Mouse (Mus musculus): ENCODE measurements around the gene Coa4. TPM values are rescaled to one million over a fixed set of nuclear protein-coding genes. Genes with fewer than 3 reads are reported as not detected.
"Not testable (repeated sequence)": the region's sequence is repeated elsewhere in the genome, so short reads cannot be mapped to it uniquely, and the experiment has no call there.

Gene Coa4
- polyA plus RNA-seq, 1 experiment from 2014 or later, result 28.6 TPM

- not testable (repeated sequence) for ATAC-seq (ENCODE audit: insufficient read depth, low FRiP score); H3K27me3 ChIP-seq (ENCODE audit: control insufficient read depth, insufficient read depth, low read length); H3K4me1 ChIP-seq (ENCODE audit: control insufficient read depth, insufficient read depth, low read length); H3K9me3 ChIP-seq (replicated peaks; ENCODE audit: control insufficient read depth, low read length); H3K4me3 ChIP-seq (replicated peaks; ENCODE audit: low read length); H3K9ac ChIP-seq (ENCODE audit: low read length); H3K4me2 ChIP-seq (ENCODE audit: low read depth, low read length); H3K27ac ChIP-seq (ENCODE audit: low read length); H3K36me3 ChIP-seq (ENCODE audit: control insufficient read depth, insufficient read depth, low read length)
- 71% methylated on average over 5 of the region's 5 CpGs for WGBS
Observed at GRCm38 (mm10) chr7:100567238-100567637, 30.4 kb downstream of the Coa4 start.

GRCm38 (mm10) chr7:100569907-100570306 lies 33.0 kb downstream of the Coa4 start:
- Histone ChIP-seq H3K36me3 (ENCODE audit: control insufficient read depth, insufficient read depth, low read length) (0 out of 2 replicates have a peak, but pooled peaks cover 3% of the 10 kb centered on the region), H3K27ac (ENCODE audit: low read length) (no peak overlapping the region), H3K4me2 (ENCODE audit: low read depth, low read length) (no peak overlapping the region), H3K4me3 (replicated peaks; ENCODE audit: low read length) (no peak overlapping the region), H3K27me3 (ENCODE audit: control insufficient read depth, insufficient read depth, low read length) (no peaks in the 10 kb centered on the region), H3K9ac (ENCODE audit: low read length) (no peak overlapping the region), H3K9me3 (replicated peaks; ENCODE audit: control insufficient read depth, low read length) (no peaks in the 10 kb centered on the region), H3K4me1 (ENCODE audit: control insufficient read depth, insufficient read depth, low read length) (no peaks in the 10 kb centered on the region)
- no peak for ATAC-seq (ENCODE audit: insufficient read depth, low FRiP score)

- H3K4me3 ChIP-seq (replicated peaks; ENCODE audit: low read length), result no peak overlapping the region
- no peak overlapping the region for H3K9ac ChIP-seq (ENCODE audit: low read length)
- H3K9me3 ChIP-seq (replicated peaks; ENCODE audit: control insufficient read depth, low read length), result no peaks in the 10 kb centered on the region
- H3K4me1 ChIP-seq (ENCODE audit: control insufficient read depth, insufficient read depth, low read length), result no peaks in the 10 kb centered on the region
- H3K27me3 ChIP-seq (ENCODE audit: control insufficient read depth, insufficient read depth, low read length), result no peaks in the 10 kb centered on the region
- ATAC-seq (ENCODE audit: insufficient read depth, low FRiP score), result no peak
- WGBS, result 75% methylated on average over 3 of the region's 3 CpGs
- no peak overlapping the region for H3K27ac ChIP-seq (ENCODE audit: low read length)
- no peak overlapping the region for H3K4me2 ChIP-seq (ENCODE audit: low read depth, low read length)
- 0 out of 2 replicates have a peak, but pooled peaks cover 3% of the 10 kb centered on the region for H3K36me3 ChIP-seq (ENCODE audit: control insufficient read depth, insufficient read depth, low read length)
Observed at GRCm38 (mm10) chr7:100570930-100571715, 34.3 kb downstream of the Coa4 start.

GRCm38 (mm10) chr7:100572061-100572460 lies 35.2 kb downstream of the Coa4 start:
- Histone ChIP-seq H3K4me3 (replicated peaks; ENCODE audit: low read length) (no peak overlapping the region), H3K9me3 (replicated peaks; ENCODE audit: control insufficient read depth, low read length) (no peaks in the 10 kb centered on the region), H3K27ac (ENCODE audit: low read length) (no peak overlapping the region), H3K4me1 (ENCODE audit: control insufficient read depth, insufficient read depth, low read length) (no peaks in the 10 kb centered on the region), H3K4me2 (ENCODE audit: low read depth, low read length) (no peak overlapping the region), H3K36me3 (ENCODE audit: control insufficient read depth, insufficient read depth, low read length) (0 out of 2 replicates have a peak, but pooled peaks cover 3% of the 10 kb centered on the region), H3K9ac (ENCODE audit: low read length) (no peak overlapping the region), H3K27me3 (ENCODE audit: control insufficient read depth, insufficient read depth, low read length) (no peaks in the 10 kb centered on the region)
- 70% methylated on average over 4 of the region's 4 CpGs for WGBS
- ATAC-seq (ENCODE audit: insufficient read depth, low FRiP score), result no peak

- no peak for ATAC-seq (ENCODE audit: insufficient read depth, low FRiP score)
- no peak overlapping the region for H3K4me2 ChIP-seq (ENCODE audit: low read depth, low read length)
- no peaks in the 10 kb centered on the region for H3K27me3 ChIP-seq (ENCODE audit: control insufficient read depth, insufficient read depth, low read length)
- 81% methylated on average over 4 of the region's 4 CpGs for WGBS
- no peak overlapping the region for H3K27ac ChIP-seq (ENCODE audit: low read length)
- H3K36me3 ChIP-seq (ENCODE audit: control insufficient read depth, insufficient read depth, low read length), result no peaks in the 10 kb centered on the region
- H3K4me1 ChIP-seq (ENCODE audit: control insufficient read depth, insufficient read depth, low read length), result no peaks in the 10 kb centered on the region
- H3K9me3 ChIP-seq (replicated peaks; ENCODE audit: control insufficient read depth, low read length), result no peaks in the 10 kb centered on the region
- H3K4me3 ChIP-seq (replicated peaks; ENCODE audit: low read length), result no peak overlapping the region
- H3K9ac ChIP-seq (ENCODE audit: low read length), result no peak overlapping the region
Observed at GRCm38 (mm10) chr7:100572704-100573103, 35.8 kb downstream of the Coa4 start.

GRCm38 (mm10) chr7:100578794-100579193 lies 41.9 kb downstream of the Coa4 start:
- H3K4me1 ChIP-seq (ENCODE audit: control insufficient read depth, insufficient read depth, low read length), result peaks cover 3% of the 10 kb centered on the region; the same call in 1 of the 2 replicates
- WGBS, result 75% methylated on average over 2 of the region's 2 CpGs
- no peak for ATAC-seq (ENCODE audit: insufficient read depth, low FRiP score)
- no peaks in the 10 kb centered on the region for H3K36me3 ChIP-seq (ENCODE audit: control insufficient read depth, insufficient read depth, low read length)
- H3K9me3 ChIP-seq (replicated peaks; ENCODE audit: control insufficient read depth, low read length), result no peaks in the 10 kb centered on the region
- no peak overlapping the region for H3K4me2 ChIP-seq (ENCODE audit: low read depth, low read length)
- H3K27me3 ChIP-seq (ENCODE audit: control insufficient read depth, insufficient read depth, low read length), result no peaks in the 10 kb centered on the region
- no peak overlapping the region for H3K27ac ChIP-seq (ENCODE audit: low read length)
- H3K4me3 ChIP-seq (replicated peaks; ENCODE audit: low read length), result no peak overlapping the region
- no peak overlapping the region for H3K9ac ChIP-seq (ENCODE audit: low read length)

GRCm38 (mm10) chr7:100582235-100582634 lies 45.4 kb downstream of the Coa4 start:
- peak overlapping the region; percentile 67 for H3K4me3 ChIP-seq (replicated peaks; ENCODE audit: low read length)
- WGBS, result 36% methylated on average over 7 of the region's 7 CpGs
- H3K9ac ChIP-seq (ENCODE audit: low read length), result peak overlapping the region; percentile 96
- no peak for ATAC-seq (ENCODE audit: insufficient read depth, low FRiP score)
- H3K9me3 ChIP-seq (replicated peaks; ENCODE audit: control insufficient read depth, low read length), result no peaks in the 10 kb centered on the region
- H3K4me2 ChIP-seq (ENCODE audit: low read depth, low read length), result peak overlapping the region; percentile 82
- peaks cover 3% of the 10 kb centered on the region; the same call in 1 of the 2 replicates for H3K4me1 ChIP-seq (ENCODE audit: control insufficient read depth, insufficient read depth, low read length)
- no peak overlapping the region for H3K27ac ChIP-seq (ENCODE audit: low read length)
- no peaks in the 10 kb centered on the region for H3K27me3 ChIP-seq (ENCODE audit: control insufficient read depth, insufficient read depth, low read length)
- no peaks in the 10 kb centered on the region for H3K36me3 ChIP-seq (ENCODE audit: control insufficient read depth, insufficient read depth, low read length)

GRCm38 (mm10) chr7:100582727-100583236 lies 45.9 kb downstream of the Coa4 start:
- H3K27ac ChIP-seq (ENCODE audit: low read length), result peak overlapping the region; percentile 91
- ATAC-seq (ENCODE audit: insufficient read depth, low FRiP score), result peak; percentile 93
- WGBS, result 0% methylated on average over 31 of the region's 31 CpGs

GRCm38 (mm10) chr7:100589816-100590215 lies 52.9 kb downstream of the Coa4 start:
- peak overlapping the region; percentile 79 for H3K27ac ChIP-seq (ENCODE audit: low read length)
- H3K4me1 ChIP-seq (ENCODE audit: control insufficient read depth, insufficient read depth, low read length), result no peaks in the 10 kb centered on the region
- WGBS, result 49% methylated on average over 1 of the region's 1 CpGs
- H3K9me3 ChIP-seq (replicated peaks; ENCODE audit: control insufficient read depth, low read length), result no peaks in the 10 kb centered on the region
- no peaks in the 10 kb centered on the region for H3K27me3 ChIP-seq (ENCODE audit: control insufficient read depth, insufficient read depth, low read length)
- H3K4me2 ChIP-seq (ENCODE audit: low read depth, low read length), result no peak overlapping the region
- no peak overlapping the region for H3K4me3 ChIP-seq (replicated peaks; ENCODE audit: low read length)
- no peak overlapping the region for H3K9ac ChIP-seq (ENCODE audit: low read length)
- no peaks in the 10 kb centered on the region for H3K36me3 ChIP-seq (ENCODE audit: control insufficient read depth, insufficient read depth, low read length)
- no peak for ATAC-seq (ENCODE audit: insufficient read depth, low FRiP score)

More at GRCm38 (mm10) chr7:100582727-100583236, 45.9 kb downstream of the Coa4 start:
- Histone ChIP-seq H3K4me3 (replicated peaks; ENCODE audit: low read length) (peak overlapping the region; percentile 67), H3K4me1 (ENCODE audit: control insufficient read depth, insufficient read depth, low read length) (peaks cover 3% of the 10 kb centered on the region; the same call in 1 of the 2 replicates), H3K9me3 (replicated peaks; ENCODE audit: control insufficient read depth, low read length) (no peaks in the 10 kb centered on the region), H3K27me3 (ENCODE audit: control insufficient read depth, insufficient read depth, low read length) (no peaks in the 10 kb centered on the region), H3K9ac (ENCODE audit: low read length) (peak overlapping the region; percentile 96), H3K4me2 (ENCODE audit: low read depth, low read length) (peak overlapping the region; percentile 82), H3K36me3 (ENCODE audit: control insufficient read depth, insufficient read depth, low read length) (no peaks in the 10 kb centered on the region)
